Mouse (Mus musculus) regulatory T cell (primary cell): ENCODE results near the gene D1Pas1.

Experiments used
- in situ Hi-C: fragments of 300-600 bp; cut with MboI, MseI; formaldehyde crosslinking; loops from one replicate; pipeline ENCODE4 v1.15.1; 2025; ENCODE audit warnings: high pct_unique_total_duplicates

The D1Pas1 gene

DNA sequence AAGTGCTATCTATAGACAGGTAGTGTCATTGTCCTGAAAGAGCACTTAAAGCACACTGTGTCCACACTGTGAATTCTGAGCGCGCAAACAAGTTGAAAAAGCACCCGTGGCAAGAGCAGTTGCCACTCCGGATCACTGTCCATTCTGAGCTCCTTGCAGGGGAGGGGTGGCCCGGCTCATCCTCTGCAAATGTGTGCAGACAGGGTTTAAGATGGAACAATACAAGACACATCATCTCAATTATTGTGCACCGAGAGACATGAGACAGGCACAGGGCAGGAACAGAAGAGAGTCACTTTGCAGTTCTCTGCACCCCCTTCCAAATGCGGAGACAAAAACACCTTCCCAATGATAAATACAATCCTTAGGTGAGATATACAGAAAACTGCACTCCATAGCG is 19.3 kb downstream of the D1Pas1 start:
- in situ Hi-C loops, result no loop called here

DNA sequence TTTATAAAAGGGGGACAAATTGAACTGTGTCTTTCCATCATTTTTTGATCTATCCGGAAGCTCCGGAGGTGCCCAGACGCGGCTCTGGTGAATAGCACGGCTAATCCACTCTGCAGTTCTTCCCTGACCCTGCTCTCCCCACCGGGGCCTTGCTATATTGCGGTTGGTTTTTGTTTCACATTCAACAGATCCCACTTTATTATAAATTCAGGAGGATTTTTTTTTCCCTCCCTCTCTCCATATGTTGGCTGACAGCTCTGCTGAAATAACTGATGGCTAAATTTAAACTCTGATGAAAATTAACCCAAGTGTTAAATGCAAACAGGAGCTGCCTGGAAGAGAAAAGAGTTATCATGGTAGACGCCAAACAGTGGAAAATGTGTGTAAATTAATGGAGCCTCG is 21.1 kb downstream of the D1Pas1 start:
- in situ Hi-C loops, result no loop called here

DNA sequence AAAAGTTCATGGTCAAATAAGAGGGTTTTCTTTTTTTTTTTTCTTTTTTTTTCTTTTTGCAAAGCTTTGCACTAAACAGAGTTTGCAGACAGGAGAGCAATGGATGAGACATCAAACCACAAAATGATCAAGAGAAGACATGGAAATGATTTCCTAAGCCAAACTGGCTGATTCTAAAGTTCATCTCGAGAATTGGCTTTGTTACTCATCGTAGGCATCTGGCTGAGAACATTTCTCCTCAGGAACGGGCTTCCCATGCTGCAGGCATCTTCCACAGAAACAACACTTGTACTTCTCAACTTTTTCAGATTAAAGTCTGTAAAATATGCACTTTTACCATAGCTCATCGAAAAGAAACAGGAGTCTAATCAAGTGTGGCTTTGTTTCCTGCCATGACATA is 21.6 kb downstream of the D1Pas1 start:
- in situ Hi-C loops, result no loop called here

DNA sequence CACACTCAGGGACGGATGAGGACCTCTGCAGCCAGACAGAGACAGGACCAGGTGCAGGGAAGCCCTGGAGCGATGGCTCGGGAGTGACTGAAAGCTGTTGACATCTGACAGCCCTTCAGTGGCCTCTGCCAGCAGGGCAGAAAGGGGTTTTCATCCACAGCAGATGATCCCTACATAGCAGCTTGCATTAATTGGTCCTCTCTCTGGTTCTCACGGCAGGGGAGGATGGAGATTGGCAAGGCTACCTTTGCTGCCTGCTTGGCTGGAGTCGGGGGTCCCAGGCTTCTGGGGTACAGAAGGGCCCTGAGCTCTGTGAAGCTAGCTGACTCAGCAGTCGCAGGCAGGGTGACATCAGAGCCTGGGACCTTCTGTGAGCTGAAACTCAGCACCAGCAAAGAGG is 24.3 kb downstream of the D1Pas1 start:
- in situ Hi-C loops, result no loop called here

DNA sequence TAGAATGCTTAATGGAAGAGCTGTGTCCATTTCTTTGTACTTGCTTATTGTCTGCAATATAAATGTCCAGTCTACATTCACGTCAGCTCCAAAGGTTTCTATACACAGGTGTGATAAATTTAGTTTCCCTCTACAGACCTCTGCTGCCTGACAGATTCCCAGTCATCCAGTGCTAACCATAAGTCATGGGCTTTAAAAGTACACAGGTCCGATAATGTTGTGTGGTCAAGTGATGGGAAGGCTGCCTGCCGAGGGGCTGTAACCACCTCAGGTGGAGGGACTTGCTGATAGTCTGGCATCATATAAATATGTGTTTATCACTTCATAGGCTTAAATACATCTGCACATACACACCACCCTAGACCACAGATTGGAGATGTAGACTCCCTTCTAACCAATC is 24.9 kb downstream of the D1Pas1 start:
- in situ Hi-C loops, result no loop called here

DNA sequence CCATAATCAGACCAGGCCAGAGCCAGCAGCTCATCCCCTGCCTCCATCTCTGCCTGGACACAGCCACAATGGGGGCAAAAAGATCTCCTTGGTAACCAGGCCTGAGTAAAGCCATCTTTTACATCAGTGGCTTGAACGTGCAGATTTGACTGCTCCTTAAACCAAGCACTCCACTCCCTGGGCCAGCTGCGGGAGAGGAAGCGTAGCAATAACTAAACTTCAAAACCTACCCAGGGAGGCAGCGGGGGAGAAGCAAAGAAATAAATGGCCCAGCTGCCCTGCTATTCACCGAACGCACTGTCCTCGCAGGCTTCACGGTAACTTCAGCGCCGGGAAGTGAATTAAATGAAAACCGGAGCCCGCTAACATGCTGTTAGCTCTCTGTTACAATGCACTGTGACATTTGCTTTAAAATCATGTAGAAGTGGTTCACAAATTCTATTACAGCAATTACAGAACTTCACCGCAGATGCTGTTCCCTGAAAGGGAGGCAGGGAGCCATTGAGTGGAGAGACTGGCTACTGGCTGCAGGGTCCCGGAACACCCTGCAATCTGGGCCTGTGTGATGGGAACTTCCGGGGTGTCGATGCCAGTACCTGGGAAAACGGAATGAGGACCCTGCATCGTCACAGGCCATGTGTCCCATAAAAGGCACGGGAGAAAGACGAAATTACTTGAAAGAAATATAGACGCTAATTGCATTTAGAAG is 30.5 kb downstream of the D1Pas1 start:
- in situ Hi-C loops, result no loop called here

DNA sequence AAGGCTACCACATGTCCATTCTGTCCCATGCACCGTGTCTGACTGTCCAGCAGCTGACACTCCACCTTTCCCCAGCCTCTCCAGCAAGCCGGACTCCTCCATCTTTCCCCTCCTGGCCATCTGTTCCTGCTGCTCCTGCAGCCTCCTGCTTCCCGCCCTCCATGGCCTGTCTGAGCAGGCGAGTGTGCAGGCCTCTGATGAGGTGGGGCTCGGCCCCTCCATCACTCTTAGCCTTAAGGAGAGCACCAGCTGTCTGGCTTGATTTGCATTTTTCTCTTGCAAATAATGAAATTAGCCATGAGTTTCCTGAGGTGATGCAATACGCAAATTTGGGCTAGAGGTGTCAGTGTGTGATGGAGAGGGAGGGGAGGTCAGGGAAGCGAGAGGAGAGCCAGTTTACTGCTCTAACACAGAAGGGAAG is 36.2 kb downstream of the D1Pas1 start:
- in situ Hi-C loops, result no loop called here

DNA sequence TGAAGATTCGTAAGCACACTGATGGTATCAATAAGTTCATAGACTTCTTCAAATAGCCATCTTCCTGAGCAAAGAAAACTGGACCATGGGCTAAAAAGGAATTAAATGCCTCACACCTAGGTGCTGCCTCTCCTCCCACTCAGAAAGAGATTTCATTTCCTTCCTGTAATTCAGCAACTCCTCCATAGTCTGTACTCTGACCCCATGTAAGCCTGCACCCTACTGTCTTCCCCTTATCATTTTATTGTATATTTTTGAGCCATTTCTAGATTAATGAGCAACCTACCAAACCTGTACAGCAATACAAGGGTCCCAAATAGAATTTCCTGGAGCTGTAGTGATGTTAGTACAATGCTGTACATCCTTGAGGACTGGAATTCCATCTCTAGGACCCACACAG is 37.1 kb downstream of the D1Pas1 start:
- in situ Hi-C loops, result no loop called here

DNA sequence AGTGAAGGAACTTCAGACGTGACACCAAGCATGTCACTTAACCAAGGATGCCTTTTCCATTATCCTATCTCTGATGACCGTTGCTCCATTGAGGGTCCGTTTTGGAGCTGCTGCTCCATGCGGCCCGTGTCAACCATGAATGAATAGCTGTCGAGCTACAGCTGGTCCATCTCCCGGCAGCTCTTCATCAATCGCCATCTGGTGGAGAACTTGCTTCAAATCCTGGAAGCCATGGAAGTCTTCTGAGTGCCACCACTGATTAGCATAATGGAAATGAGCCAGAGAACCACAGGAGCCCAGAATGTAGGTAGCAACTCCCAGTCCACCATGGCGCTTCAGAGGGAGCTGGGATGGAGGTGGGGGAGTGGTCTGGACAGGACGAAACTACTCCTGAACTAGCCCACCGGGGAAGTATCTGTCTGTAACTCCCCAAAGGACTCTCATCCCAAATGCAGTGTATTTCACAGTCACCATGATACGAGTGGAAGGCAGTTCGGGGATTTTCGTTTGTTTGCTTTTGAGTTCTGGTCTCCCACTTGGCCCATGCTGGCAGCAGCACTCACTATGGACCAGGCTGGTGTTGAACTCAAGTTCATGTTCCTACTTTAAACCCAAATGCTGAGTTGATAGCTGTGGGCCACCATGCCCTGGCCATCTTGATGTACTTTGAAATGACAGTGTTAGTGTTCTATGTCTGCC is 39.2 kb downstream of the D1Pas1 start:
- in situ Hi-C loops, result no loop called here

DNA sequence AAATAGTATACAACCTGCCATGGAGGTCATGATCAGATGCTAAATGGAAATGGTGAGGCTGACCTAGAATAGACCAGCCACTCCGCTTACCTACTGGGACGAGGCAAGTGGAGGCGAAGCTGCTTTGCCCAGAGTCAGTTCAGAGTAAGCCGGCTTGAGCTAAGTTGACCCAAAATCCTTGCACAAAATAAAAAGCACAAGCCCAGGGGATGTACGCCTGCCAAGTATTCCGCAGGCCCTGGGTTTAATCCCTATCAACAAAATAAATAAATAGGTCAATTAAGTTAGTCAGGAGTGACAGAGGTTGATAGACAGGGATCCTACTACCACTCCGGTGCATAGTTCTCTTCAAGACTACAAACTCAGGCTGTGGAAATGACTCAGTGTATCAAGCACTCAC is 41.0 kb downstream of the D1Pas1 start:
- in situ Hi-C loops, result no loop called here

DNA sequence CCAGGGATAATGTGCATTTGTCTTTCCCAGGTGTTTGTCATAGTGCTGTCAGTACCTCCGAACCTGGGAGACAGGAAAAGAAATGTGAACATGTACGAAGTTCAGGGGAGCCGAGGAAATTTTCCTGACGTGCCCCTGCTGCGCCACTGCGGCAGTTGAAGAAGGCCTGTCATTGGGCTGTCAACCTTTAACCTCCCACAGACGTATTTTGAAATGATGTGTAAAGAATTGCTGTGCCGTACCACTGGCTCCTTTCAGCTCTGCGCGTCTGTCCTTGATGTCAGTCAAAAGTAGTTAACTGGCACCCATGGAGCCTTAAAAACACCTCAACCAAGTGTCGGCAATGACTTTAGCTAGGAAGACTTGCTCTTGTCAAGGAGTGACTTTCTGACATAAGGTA is 42.9 kb downstream of the D1Pas1 start:
- in situ Hi-C loops, result no loop called here

DNA sequence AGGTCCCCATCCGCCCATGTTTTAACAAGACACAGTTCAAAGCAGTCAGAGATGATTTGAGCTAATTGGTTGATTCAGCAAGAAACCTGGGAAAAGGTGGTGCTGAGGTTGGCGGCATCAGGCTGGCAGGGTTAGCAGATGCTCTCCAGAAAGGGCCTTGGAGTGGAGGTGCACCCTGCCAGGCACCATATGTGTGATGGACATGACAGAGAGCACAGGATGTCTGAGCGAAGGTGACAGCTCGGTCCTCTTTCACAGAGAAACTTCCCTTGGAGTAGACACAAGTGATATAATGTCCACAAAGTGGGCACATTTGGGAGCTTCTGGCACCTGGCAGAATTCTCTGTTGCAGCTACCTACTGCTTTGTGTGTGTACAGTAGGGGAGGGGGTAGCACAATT is 44.4 kb downstream of the D1Pas1 start:
- in situ Hi-C loops, result no loop called here

DNA sequence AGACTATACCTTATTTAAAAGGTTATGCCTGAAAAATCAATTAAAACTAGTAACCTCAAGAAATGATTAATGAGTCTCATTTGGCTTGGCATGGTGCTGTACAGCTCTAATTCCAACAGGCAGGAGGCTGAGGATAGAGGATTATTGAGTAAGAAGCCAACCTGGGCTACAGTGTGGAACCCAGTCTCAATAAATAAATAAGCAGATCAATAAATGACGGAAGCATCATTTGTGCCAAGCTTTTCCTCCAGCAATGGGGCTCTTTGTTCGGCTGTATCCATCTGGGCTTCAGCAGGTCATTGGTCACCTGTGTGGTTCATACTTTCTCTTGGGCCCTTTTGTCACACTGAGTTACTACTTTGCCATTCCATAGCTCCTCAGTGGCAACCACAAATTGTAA is 46.9 kb downstream of the D1Pas1 start:
- in situ Hi-C loops, result no loop called here

DNA sequence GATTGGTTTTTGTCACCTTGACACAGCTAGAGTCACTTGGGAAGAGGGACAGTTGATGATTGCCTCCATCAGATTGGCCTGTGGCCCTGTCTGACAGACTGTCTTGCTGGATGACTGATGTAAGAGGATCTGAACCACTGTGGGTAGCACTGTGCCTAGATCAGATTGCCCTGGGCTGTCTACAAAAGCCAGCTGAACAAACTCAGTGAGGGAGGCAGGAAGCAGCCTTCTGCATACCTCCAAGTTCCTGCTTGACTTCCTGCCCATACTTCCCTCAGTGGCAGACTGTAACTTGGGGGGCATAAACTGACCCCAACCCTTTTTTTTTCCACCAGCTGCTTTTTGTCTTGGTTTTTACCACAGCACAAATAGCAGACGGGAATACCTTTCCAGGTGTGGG is 48.5 kb downstream of the D1Pas1 start:
- in situ Hi-C loops, result no loop called here

DNA sequence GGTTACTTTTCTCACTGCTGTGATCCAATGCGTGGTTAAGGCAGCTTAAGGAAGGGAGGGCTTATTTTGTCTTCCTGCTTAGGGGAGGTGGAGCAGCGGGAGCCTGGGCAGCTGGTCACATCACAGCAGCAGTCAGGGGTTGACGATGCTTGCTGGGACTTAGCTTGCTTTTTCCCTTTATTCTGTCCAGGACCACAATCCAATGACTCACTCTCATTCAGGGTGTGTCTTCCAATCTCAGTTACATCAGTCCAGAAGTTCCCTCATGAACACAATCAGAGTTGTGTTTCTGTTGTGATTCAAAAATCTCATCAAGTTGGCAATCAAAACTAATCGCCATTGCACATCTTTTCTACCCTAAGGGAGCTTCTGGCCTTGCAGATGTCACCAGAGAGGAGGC is 48.9 kb downstream of the D1Pas1 start:
- in situ Hi-C loops, result no loop called here

DNA sequence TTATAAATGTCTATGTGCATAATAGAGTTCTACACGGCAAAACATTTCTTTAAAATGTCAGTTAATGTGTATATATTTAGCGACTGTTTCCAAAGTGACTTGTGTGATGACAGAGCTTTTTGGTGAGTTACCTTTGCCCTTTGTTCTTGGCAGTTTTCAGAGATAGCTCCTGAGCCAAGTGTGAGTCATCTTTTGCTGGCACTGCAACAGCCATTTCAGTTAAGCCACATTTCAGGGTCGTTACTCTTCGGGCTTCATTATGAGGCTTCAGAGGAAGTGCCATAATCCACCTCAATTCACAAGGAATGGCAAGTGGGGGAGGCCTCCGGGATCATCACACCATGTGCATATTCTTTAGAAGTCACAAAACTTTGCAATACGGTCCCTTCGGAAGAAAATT is 52.8 kb downstream of the D1Pas1 start:
- in situ Hi-C loops, result no loop called here
